12 mouse cellular contexts compared by ENCODE assay signal in the genomic region with DNA sequence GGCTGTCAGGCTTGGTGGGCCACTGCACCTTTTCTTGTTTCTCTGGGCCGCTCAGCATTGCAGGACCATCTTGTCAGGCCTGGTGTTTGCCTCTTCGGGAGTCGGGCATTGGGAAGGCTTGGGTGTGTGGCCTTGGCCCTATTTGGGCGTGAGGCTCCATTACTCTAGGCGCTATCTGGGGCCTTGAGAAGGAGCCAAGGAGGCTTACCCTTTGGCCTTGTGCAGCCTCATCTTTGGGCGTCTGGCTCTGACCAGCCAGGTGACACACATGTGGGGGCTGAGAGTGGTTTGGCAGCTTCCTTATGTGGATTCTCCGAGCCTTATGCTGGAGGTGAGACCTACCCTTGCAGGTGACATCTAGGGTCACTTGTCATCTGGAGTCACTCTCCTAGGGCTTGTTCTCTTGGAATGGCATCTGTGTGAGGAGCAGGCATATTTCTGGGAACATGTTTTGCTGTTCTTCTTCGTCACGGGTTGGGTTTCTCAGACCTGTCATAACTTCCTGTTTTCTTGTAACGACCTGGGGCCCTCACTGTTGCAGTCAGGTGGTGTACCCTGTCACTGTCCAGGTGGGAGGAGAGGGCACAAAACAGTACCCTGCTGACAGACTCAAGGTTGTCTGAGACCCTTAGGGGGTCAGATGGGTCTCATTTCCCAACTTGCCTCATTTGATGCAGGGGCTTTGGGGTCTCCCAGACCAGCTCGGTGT. TPM values are rescaled to one million over a fixed set of nuclear protein-coding genes. Genes with fewer than 3 reads are reported as not detected.
DNase-seq lines count a peak whose midpoint lies in the region; ATAC-seq lines count a peak whose summit lies in the region.
"Had no signal": no experiment of that assay in that cellular context is flagged by ENCODE, and none has a peak within 500 bp of the region (broad histone marks: within the 10 kb centered on the region; RNA-seq: fewer than 3 reads in every experiment).

No protein-coding gene starts in this region.

- DNase-seq in liver, embryonic 11.5 days (ENCODE audit: low spot score): no peak
- peak; percentile 76 to 77 for DNase-seq in B cell, adult 2 months
- DNase-seq in urinary bladder, postnatal 36 days (ENCODE audit: low spot score in 2 of 2): no peak
- DNase-seq in gastrocnemius, adult 18-20 months (ENCODE audit: low spot score): no peak
- DNase-seq in urinary bladder, postnatal 10 days (ENCODE audit: low spot score): no peak
- DNase-seq: forebrain, postnatal 0 days; heart, adult 11 months; heart, postnatal 4 days; kidney, adult 18-20 months had no signal

- 52% methylated on average over 11 of the region's 11 CpGs for WGBS in liver, embryonic 15.5 days (ENCODE audit: insufficient replicate concordance)
- 72% methylated on average over 11 of the region's 11 CpGs for WGBS in liver, embryonic 11.5 days

- no peak for ATAC-seq in liver, embryonic 15.5 days (ENCODE audit: insufficient read depth)
- ATAC-seq in liver, embryonic 11.5 days (replicated peaks; ENCODE audit: low FRiP score): no peak
- peak; percentile 80 for ATAC-seq in activated CD4-positive, CD25-positive, alpha-beta regulatory T cell, adult 4 months
- peak; percentile 58 for ATAC-seq in megakaryocyte, adult 5-6 weeks (ENCODE audit: poor library complexity, severe bottlenecking)
- ATAC-seq: forebrain, postnatal 0 days had no signal

- no peak overlapping the region for H3K9ac ChIP-seq in liver, embryonic 15.5 days
- no peak overlapping the region for H3K9ac ChIP-seq in liver, embryonic 11.5 days (ENCODE audit: low read depth, low read length)
- H3K9ac ChIP-seq: forebrain, postnatal 0 days had no signal

- H3K4me2 ChIP-seq in liver, embryonic 15.5 days: no peak overlapping the region
- H3K4me2 ChIP-seq in liver, embryonic 11.5 days: no peak overlapping the region

- H3K4me3 ChIP-seq in liver, embryonic 15.5 days (replicated peaks): no peak overlapping the region
- H3K4me3 ChIP-seq in liver, embryonic 11.5 days (ENCODE audit: low read depth, low read length): no peak overlapping the region

- peak overlapping the region; percentile 53; the same call in 1 of the 2 replicates for H3K27ac ChIP-seq in liver, embryonic 15.5 days (replicated peaks)
- H3K27ac ChIP-seq in liver, embryonic 11.5 days (ENCODE audit: low read depth, low read length): no peak overlapping the region

- no peaks in the 10 kb centered on the region for H3K9me3 ChIP-seq in liver, embryonic 15.5 days (replicated peaks)
- no peaks in the 10 kb centered on the region for H3K9me3 ChIP-seq in liver, embryonic 11.5 days (ENCODE audit: control insufficient read depth, low read length)

- no peaks in the 10 kb centered on the region for H3K27me3 ChIP-seq in liver, embryonic 15.5 days
- H3K27me3 ChIP-seq in liver, embryonic 11.5 days (replicated peaks; ENCODE audit: control insufficient read depth, insufficient read depth, low read length): no peaks in the 10 kb centered on the region

- no peaks in the 10 kb centered on the region for H3K36me3 ChIP-seq in liver, embryonic 15.5 days (replicated peaks)
- H3K36me3 ChIP-seq in liver, embryonic 11.5 days (ENCODE audit: control insufficient read depth, insufficient read depth, low read length): no peaks in the 10 kb centered on the region

- peaks cover 48% of the 10 kb centered on the region for H3K4me1 ChIP-seq in liver, embryonic 15.5 days (replicated peaks)
- peaks cover 20% of the 10 kb centered on the region for H3K4me1 ChIP-seq in liver, embryonic 11.5 days (replicated peaks; ENCODE audit: control insufficient read depth, insufficient read depth, low read length)

RNA-seq across cellular contexts. Expression of gene Inpp5a, which starts 11.2 kb away (rescaled TPM):
- 4.1 and 5.0 TPM in 2 replicates for polyA plus RNA-seq in liver, embryonic 15.5 days (2015; fragmentation: Nextera tagmentation; extraction: Ambion mirVana)
- 11.8 and 14.3 TPM in 2 replicates for polyA plus RNA-seq in liver, embryonic 11.5 days (2014; fragmentation: Nextera tagmentation; extraction: Ambion mirVana)
- polyA plus RNA-seq in activated CD4-positive, CD25-positive, alpha-beta regulatory T cell, adult 4 months (2017; shearing (Covaris generic)): 1 to 10 TPM; 4.8 to 6.5 TPM
- 11.4 and 11.9 TPM in 2 replicates for total RNA-seq in megakaryocyte, adult 5-6 weeks (2015)
- 7.6 and 10.5 TPM in 2 replicates for total RNA-seq in megakaryocyte, adult 5-6 weeks (2017)
- 10 to 100 TPM; 77.1 to 92.8 TPM for total RNA-seq in gastrocnemius, adult 18-20 months (2021)

Comparison
In these comparisons a context has a peak if more than half of its experiments do, and no peak if none do; other contexts are left out.
1. ATAC-seq: peak in activated CD4-positive, CD25-positive, alpha-beta regulatory T cell, adult 4 months (single experiment) and megakaryocyte, adult 5-6 weeks (single experiment); none in liver, embryonic 15.5 days (single experiment) and liver, embryonic 11.5 days (single experiment).
2. DNase-seq: peak in B cell, adult 2 months (2 of 2); none in liver, embryonic 11.5 days (single experiment), urinary bladder, postnatal 36 days (0 of 2), gastrocnemius, adult 18-20 months (single experiment) and urinary bladder, postnatal 10 days (single experiment).